Mouse (Mus musculus) thymus, postnatal 4 days (tissue): ENCODE measurements at regions not wholly inside any gene's neighbourhood (a gene's known extent, or its start where the extent isn't known, plus 50 kb on each side); places are given as distances from the start of the nearest gene placed in this dataset.

Experiments used
- DNase-seq: peaks from one replicate; pipeline ENCODE4 v3.0.0; 2021

DNA sequence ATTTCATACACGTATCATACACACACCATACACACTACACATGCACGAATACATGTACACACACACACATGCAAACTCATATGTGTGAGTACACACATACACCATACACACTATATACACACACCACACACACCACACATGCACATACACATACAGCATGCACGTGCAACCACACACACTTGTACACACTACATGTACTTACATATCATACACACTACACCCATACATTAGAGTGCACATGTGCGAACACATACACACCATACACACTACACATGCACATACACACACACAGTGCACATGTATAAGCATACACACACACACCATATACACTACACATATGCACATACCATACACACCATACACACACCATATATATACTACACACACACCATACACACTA, 117.5 kb downstream of the Psmg1 start:
- DNase-seq: peak; percentile 12

DNA sequence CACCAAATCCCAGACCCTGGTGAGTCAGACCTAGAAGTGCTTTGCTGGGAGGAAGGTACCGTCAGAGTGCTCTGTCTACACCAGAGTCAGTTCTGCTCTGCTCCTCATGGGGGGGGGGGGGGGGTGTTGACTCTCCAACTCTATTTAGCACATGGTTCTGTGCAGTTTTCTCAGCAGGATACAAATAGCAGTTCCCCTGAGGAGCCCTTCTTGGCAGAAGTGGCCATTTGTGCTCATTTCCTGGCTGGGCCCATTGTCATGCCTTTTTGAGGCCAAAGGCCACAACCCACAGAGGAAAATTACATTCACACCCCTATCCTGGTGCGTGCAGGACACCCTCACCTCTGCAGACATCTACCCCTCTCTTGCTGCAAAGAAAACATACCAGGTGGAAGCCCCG, 118.3 kb downstream of the Psmg1 start:
- DNase-seq: peak; percentile 25

DNA sequence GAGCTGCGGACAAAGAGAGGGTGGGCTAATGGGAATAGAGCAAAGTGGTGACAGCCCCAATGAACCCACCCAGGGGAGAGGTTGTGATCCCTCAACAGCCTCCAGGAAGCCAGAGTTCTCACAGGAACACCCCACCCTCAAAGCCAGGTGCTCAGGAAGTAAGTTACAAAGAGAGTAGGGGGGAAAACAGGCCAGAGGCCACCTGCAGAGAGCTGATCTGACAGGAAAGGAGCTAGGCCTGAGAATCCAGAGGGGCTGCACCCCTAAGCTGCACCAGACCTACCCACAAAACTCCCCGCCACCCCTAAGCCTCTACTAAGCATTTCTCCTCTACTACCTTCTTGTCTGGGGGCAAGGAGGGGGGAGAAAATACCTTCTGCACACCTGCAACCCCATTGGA, 120.5 kb downstream of the Psmg1 start:
- DNase-seq: peak; percentile 72

DNA sequence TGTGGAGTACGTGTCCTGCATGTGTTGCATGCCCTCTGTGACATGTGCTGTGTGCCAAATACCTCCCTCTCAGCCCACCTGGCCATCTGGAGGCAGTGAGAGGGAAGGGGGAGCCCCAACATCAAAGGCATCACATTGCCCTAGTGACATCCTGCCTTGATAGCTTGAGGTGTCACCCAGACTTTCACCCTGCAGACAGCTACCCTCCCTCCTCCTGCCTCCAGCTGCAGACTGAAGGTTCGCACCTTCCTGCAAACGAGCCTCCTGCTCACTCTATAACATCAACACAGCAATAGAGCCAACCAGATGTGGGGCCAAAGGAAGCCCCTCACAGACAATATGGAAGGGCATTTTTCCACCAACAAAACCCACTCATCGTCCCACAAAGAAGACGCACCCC, 121.3 kb downstream of the Psmg1 start:
- DNase-seq: peak; percentile 80

- DNase-seq: peak; percentile 38
These were observed 121.9 kb downstream of the Psmg1 start for GRCm38 (mm10) chr16:95868896-95869295.

GRCm38 (mm10) chr16:95867516-95867915, 123.2 kb downstream of the Psmg1 start:
- peak; percentile 47 for DNase-seq

DNA sequence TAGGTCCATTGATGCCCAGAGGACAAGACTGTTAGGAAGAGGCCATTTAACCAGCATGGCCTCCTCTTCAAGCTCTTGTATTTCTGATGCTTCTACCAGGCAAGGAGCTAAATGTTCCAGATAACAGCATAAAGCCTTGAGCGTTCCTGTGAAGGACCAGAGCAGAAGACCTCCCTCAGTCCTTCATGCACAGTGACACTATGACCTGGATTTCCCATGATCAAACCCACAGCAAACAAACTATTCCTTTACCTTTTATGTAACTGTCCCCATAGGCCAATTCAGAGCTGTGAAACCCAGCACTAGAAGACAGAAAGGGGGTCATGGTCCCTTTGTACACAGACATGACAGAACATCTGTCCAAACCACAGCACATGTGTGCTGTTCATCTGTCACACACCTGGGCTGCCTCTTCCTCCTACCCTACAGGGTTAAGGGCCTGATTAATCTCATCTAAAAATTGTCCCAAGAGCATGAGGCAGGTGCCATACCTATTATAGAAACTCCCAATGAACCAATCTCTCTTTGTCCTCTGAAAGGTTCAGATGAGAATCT, 123.8 kb downstream of the Psmg1 start:
- peak; percentile 54 for DNase-seq

GRCm38 (mm10) chr16:95865603-95866002, 125.2 kb downstream of the Psmg1 start:
- peak; percentile 43 for DNase-seq

DNA sequence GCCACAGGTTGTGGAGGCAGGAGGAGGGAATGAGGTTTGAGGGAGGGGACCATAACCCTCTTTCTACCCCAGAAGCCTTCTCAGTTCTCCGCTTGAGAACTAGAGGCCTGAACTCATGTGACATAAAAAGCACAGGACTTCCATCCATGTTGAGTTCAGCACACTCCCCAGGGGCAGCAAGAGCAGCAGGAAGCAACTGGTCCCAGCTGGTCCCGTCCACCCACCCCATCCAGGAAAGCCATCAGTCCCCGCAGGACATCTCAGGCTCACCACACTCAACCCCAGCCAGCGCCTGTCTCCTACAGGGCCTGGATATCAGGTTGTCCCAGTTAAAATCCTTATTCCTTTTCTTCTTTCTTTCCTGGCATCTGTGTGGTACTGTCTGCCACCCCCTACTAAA, 126.1 kb downstream of the Psmg1 start:
- DNase-seq: peak; percentile 53

DNA sequence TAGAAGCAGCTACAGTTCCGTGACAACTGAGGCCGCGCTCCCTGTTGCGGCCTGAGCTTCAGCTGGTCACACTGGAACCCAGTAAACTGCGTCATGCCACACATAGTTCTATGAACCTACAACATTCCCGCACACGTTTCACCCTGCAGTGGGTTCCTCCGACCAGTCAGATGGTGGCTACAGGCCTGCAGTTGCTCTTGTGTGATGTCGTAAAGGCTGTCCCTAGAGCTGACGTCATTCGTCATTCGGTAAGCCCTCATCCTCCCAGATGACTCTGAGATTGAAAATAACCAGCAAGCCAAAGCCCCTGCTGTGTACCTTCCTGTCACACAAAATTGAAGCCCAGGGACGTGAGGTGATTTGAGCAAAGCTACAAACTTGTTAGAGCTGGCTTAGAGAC, 126.7 kb downstream of the Psmg1 start:
- peak; percentile 43 for DNase-seq

- DNase-seq: peak; percentile 38
These were observed 127.2 kb downstream of the Psmg1 start for GRCm38 (mm10) chr16:95863565-95863964.

GRCm38 (mm10) chr16:95862621-95863020, 128.1 kb downstream of the Psmg1 start:
- DNase-seq: peak; percentile 64

DNA sequence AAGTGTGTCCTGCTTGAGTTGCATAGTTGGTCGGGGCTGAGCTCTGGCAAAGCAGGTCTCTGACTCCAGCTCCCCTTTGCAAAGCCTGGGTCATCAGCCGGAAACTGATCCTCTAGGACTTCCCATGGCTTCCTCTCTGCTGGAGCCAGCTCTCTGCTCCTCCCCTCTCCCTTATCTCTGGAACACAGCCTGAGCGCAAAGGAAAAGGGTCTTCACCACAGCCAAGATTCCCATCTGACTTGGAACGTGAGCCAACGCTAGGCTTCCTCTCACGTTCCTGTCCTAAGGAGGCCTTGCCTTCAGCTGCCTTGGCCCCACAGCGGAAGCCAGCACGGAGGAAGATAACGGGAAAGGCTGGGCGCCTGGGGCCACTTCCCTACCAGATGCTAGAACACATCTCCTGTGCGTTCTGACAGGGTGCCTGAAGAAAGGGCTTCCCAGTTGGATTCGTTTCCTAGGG, 129.5 kb downstream of the Psmg1 start:
- peak; percentile 50 for DNase-seq

- peak; percentile 34 for DNase-seq
These were observed 129.9 kb downstream of the Psmg1 start for GRCm38 (mm10) chr16:95860810-95861209.

DNA sequence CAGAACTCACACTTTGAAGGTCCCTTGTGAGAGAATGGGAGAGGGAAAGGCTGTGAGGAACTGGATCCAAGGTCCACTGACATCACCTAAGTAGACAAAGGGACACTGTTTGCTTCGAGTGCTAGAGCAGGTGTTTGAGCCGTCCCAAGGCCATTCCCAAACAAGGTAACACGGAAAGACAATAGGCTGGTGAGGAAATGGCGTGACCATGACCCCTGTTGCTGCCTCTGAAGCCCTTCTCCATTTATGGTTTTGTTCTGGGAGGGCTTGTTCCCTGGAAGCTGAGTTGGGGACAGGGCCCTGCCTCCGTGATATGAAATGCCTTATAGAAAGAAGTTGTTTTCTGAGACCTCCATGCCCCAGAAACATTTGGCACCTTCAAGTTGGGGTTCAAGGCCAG, 130.6 kb downstream of the Psmg1 start:
- peak; percentile 7 for DNase-seq

DNA sequence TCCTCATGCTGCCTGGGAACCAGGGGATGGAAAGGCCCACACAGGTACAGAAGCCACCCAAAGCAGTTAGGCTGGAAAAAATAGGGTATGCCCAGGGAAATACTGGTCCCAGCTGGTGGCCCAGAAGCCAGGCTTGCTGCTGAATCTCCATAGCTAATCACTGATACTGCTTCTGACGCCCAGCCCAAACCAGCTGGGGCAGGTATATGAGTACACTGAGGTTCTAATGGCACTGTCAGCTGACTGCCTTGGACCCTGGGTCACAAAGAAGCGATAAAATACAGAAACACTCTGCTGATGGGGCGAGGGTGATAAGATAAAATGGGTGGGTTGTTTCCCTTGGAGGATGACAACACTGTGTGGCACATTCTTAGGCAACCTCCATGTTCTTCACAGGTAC, 133.4 kb downstream of the Psmg1 start:
- DNase-seq: no peak

DNA sequence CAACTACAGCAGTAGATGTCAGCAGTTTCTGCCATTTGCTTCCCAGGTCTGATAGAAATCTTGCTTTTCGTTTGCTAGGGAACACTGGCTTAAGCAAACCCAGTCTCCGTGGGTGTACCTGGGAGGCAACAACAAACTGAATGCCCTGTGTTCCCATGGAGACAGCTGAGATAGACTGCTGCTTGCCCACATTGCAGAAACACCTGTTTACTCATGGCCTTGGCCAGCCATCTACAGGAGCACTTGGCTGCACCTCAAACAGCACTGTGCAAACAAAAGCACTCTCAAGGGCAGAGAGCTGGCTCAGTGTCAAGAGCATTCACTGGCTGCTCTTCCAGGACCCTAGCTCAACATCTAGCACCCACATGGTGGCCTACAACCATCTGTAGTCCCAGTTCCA, 135.5 kb downstream of the Psmg1 start:
- peak; percentile 52 for DNase-seq

GRCm38 (mm10) chr16:95851907-95852306, 138.9 kb downstream of the Psmg1 start:
- DNase-seq: no peak

- DNase-seq: no peak
These were observed 142.1 kb downstream of the Psmg1 start for GRCm38 (mm10) chr16:95848555-95849082.

GRCm38 (mm10) chr16:95847765-95848483, 142.8 kb downstream of the Psmg1 start:
- DNase-seq: no peak

DNA sequence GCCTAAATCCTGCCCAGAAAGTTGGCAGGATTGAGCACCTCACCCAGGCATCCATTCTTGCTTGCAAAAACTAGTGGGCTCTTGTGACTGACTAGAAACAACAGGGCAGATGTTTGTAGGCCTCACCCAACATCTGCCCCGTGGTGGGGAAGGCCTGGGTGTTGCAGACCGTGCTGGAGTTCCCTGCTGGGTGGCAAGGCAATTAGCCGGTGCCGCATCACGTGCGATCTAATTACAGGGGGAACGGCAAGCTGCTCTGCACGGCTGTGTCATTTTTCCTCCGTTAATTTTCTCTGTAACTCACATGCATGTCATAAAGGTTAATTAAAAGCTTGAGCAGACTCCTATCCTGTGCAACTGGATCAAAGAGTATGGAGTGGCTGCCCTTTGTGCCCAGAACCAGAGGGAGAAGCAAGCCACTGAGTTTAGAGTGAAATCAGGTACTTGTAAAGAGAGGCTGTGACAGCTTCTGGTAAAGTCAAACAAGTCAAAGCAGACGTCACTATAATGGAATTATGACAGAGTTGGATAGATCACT, 143.5 kb downstream of the Ets2 start:
- no peak for DNase-seq

GRCm38 (mm10) chr16:95844691-95845090, 142.8 kb downstream of the Ets2 start:
- DNase-seq: no peak

GRCm38 (mm10) chr16:95842766-95843165, 140.9 kb downstream of the Ets2 start:
- DNase-seq: no peak
